Mouse (Mus musculus) left cerebral cortex, adult 2 months (tissue): Measurements from ENCODE around the gene Adcy2. TPM values are rescaled to one million over a fixed set of nuclear protein-coding genes. Genes with fewer than 3 reads are reported as not detected.

Experiments
- DNase-seq, 2 experiments: peaks; one replicate each; pipeline ENCODE4 v3.0.0; 2021 to 2022; ENCODE audit warnings: low spot score in 2 of 2, mixed read lengths in 1 of 2; ENCODE audit errors: extremely low spot score in 1 of 2
- H3K27ac ChIP-seq: fragments of 200-600 bp; 2 replicates; pipeline ENCODE4 v1.8.1; 2022
- H3K4me3 ChIP-seq: fragments of 200-600 bp; 2 replicates; pipeline ENCODE4 v1.8.1; 2022
- CTCF ChIP-seq: fragments of 200-600 bp; IDR thresholded peaks from 2 replicates; pipeline ENCODE4 v1.8.1; 2022; ENCODE audit warnings: antibody characterized with exemption, mild to moderate bottlenecking, moderate library complexity
- intact Hi-C: fragments of 180-260 bp; cut with DNase I; formaldehyde crosslinking; loops from one replicate; pipeline ENCODE4 v1.15.1; 2025
- long read RNA-seq, 2 experiments: library from polyadenylated mRNA; stranded (forward); transcript quantifications; one replicate each; pipeline ENCODE4 v2.0.0; 2021; ENCODE audit warnings: borderline mapping rate in 2 of 2
- total RNA-seq, 2 experiments: library from RNA; stranded (reverse); gene quantifications; 2 replicates each; pipeline ENCODE4 v1.2.3; 2021

Gene Adcy2
- 100 to 1,000 TPM; 130 to 135 TPM for total RNA-seq
- long read RNA-seq, experiment 1, full-length matches to known transcripts: 240 of 299 reads
- long read RNA-seq, experiment 1, partial matches to known transcripts: 14 of 299 reads
- long read RNA-seq, experiment 1, other reads (novel, unspliced or antisense): 45 of 299 reads
- long read RNA-seq, experiment 2, full-length matches to known transcripts: 213 of 271 reads
- long read RNA-seq, experiment 2, partial matches to known transcripts: 19 of 271 reads
- long read RNA-seq, experiment 2, other reads (novel, unspliced or antisense): 39 of 271 reads

DNA sequence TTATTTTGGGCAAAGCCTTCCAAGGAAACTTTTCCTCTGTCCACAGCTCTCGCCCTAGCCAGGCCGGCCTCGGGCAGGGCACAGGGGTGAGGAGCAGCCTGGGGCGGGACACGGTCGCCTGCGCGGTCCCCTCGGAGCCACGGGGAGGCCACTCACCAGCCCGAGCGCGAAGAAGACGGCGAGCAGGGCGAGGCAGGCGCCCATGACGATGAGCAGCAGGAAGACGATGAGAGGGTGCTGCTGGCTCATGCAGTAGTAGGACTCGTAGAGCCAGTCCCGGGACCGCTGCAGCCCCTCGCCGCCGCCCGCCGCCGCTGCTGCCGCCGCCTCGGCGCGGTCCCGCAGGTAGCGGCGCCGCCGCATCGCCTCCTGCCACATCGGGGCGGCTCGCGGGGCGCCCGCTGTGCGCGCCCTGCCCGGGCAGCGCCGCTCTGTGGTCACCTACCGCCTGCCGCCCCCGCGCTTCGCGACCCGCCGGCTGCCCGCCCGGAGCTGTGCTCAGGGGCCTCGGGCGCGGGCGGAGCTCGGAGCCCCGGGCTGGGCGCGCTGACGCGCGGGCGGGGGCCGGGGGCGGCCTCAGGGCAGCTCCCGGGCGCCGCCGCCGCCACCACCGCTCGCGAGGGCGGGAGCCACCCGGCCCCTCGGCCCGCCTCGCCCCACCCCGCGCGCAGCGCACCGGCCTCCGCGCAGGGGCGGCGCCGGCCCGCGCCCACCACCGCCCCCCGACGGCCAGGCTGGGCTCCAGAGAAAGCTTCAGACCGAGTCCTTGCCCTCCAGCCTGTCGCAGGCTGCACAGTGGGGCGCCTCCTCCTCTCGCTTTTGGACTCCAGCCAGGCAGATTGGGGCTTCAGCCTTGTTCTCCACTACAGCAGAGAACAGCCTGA is at the start of gene Adcy2:
Adcy2 (minus strand) TSS at position 624 of the 884 bp plus-strand sequence.
- Histone ChIP-seq H3K4me3 (peak within 1 kb of the TSS; percentile 67), H3K27ac (peak within 1 kb of the TSS; percentile 97)
- peak; percentile 65 to 68 for DNase-seq
- no peak; the same call in none of the 2 replicates for TF ChIP-seq CTCF
- intact Hi-C loops: loop anchor here (5.0 kb wide), 5 partner anchors 67 to 292 kb away; no protein-coding TSS in a partner anchor

- intact Hi-C loops: no loop called here
- TF ChIP-seq CTCF: no peak
- Histone ChIP-seq H3K4me3 (no peak overlapping the region), H3K27ac (peak overlapping the region; percentile 47; the same call in 1 of the 2 replicates)
- no peak for DNase-seq
Observed at GRCm38 (mm10) chr13:69036991-69037597, 37.8 kb upstream of the Adcy2 start.

GRCm38 (mm10) chr13:69034621-69035020 is 35.3 kb upstream of the Adcy2 start:
- DNase-seq: no peak
- H3K4me3 ChIP-seq: no peak overlapping the region
- TF ChIP-seq CTCF: no peak
- intact Hi-C loops: no loop called here
- H3K27ac ChIP-seq: no peak overlapping the region

GRCm38 (mm10) chr13:69033532-69033931 is 34.2 kb upstream of the Adcy2 start:
- H3K4me3 ChIP-seq: no peak overlapping the region
- no peak for TF ChIP-seq CTCF
- no peak for DNase-seq
- intact Hi-C loops: no loop called here
- no peak overlapping the region for H3K27ac ChIP-seq

DNA sequence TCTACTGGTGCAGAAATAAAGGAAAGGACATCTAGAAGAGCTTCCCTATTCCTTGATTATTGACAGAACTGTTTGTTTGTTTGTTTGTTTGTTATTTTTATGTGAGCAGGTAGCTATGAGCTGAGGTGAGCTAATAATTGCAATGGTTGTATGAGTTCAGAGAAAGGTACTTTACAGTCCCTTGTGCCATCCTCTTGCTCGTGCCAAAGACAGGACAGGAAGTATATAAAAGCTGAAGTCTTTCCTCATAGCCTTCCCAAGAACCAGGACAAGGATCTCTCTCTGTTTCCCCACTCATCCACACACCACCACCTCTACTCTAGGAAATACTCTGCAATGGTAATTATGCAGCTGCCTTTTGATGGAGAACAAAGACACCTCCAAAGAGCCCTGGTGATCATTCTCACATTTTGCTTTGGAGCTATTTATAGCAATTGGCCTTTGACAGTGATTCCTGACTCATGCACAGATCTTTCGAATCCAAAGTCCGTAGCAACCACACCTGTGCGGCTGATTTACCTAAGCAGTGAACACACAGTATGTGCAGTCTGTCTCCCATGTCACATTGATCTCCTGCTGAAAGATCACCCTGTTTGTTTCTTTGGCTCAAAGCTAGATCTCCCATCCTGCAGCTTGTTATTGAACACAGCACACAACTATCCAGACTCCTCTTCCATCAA is 29.9 kb upstream of the Adcy2 start:
- Histone ChIP-seq H3K4me3 (no peak overlapping the region), H3K27ac (no peak overlapping the region)
- no peak for DNase-seq
- TF ChIP-seq CTCF: no peak
- intact Hi-C loops: no loop called here

GRCm38 (mm10) chr13:69024964-69025363 is 25.6 kb upstream of the Adcy2 start:
- H3K4me3 ChIP-seq: no peak overlapping the region
- intact Hi-C loops: no loop called here

DNA sequence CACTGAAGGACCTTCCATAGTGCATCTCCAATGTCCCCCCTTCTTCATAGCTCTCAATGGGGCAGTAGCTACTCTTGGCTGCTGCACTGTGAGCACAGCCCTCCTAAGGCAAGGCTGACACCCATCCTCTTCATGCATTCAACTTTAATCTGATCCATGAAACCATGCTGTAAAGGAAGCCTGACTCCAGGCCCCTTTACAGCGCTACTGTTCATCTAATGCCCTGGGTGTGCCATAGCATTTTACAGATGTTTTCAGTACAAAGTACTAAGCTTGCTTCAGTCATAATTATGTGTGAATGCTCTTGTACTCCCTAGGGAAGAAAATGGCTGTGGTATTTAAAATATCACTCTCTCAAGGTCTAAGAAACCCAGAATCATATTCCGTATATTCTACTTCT is 23.9 kb upstream of the Adcy2 start:
- intact Hi-C loops: no loop called here
- no peak overlapping the region for H3K27ac ChIP-seq
- TF ChIP-seq CTCF: no peak
- no peak overlapping the region for H3K4me3 ChIP-seq
- DNase-seq: no peak

More at GRCm38 (mm10) chr13:69024964-69025363, 25.6 kb upstream of the Adcy2 start:
- TF ChIP-seq CTCF: no peak
- H3K27ac ChIP-seq: no peak overlapping the region
- DNase-seq: no peak

GRCm38 (mm10) chr13:69020574-69020973 is 21.2 kb upstream of the Adcy2 start:
- intact Hi-C loops: no loop called here
- no peak for DNase-seq
- no peak for TF ChIP-seq CTCF
- H3K27ac ChIP-seq: no peak overlapping the region
- H3K4me3 ChIP-seq: no peak overlapping the region

DNA sequence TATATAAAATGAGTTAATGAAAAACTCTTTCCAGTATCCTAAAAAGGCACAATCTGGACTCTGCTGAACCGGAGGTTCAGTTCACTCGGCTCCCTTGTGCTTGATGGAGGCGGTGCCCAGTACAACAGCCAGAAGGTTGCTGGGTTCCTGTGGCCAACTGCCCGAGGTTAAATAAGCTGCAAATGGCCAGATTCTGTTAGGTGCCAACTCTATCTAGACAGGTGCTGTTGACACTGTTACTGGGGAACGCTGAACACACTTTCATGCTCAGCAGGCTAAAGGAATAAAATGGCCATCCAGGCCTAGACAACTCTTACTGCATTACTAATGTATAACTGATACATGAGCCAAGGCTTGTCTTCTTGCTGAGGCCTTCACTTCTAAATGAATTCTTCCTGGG is 7.6 kb upstream of the Adcy2 start:
- intact Hi-C loops: loop anchor here (1.0 to 10.0 kb wide), 2 partner anchors 68 to 323 kb away; no protein-coding TSS in a partner anchor
- TF ChIP-seq CTCF: no peak
- Histone ChIP-seq H3K27ac (no peak overlapping the region; the same call in 1 of the 2 replicates), H3K4me3 (no peak overlapping the region)
- no peak for DNase-seq

DNA sequence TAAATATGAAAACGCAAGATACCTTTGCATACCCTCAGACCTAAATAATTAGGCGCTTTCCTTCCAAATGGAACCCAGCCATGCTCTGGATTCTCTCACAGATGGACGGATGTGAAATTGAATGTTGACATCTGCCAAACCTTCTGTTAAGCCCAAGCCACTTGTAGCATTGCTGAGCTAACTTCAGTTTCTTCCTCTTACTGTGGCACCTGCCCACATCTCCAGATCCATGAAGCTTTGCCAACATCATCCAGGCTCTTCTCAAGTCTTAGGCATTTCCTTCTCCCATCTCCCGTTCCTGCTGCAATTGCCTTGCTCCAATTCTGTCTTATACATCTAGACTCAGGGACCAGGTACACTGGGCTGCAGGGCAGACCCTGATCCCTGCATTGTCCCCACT is 6.8 kb upstream of the Adcy2 start:
- TF ChIP-seq CTCF: no peak
- DNase-seq: peak in 1 of 2 experiments; percentile 24
- intact Hi-C loops: loop anchor here (1.0 to 10.0 kb wide), 2 partner anchors 69 to 324 kb away; no protein-coding TSS in a partner anchor

DNA sequence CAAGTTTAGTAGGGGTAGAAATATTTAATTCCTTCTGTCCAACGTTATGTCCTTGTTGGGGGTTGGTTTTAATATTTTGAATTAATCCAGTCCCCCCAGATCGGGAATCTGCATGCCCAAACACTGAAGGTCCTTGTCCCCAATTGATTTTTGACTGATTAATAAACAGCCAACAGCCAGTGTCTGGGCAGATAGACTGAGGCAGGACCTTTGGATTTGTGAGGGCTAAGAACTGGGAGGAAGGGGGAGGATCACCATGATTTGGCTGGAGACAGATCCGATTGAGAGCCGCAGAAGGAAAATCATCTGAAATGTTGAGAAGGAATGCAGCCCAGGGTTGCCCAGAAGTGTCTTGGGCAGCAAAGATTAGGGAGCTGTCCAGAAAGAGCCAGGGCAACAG is 5.1 kb upstream of the Adcy2 start:
- Histone ChIP-seq H3K4me3 (no peak overlapping the region), H3K27ac (no peak overlapping the region)
- TF ChIP-seq CTCF: no peak
- intact Hi-C loops: loop anchor here (5.0 to 10.0 kb wide), 2 partner anchors 70 to 478 kb away; no protein-coding TSS in a partner anchor
- DNase-seq: no peak

More for the DNA sequence above, 6.8 kb upstream of the Adcy2 start:
- Histone ChIP-seq H3K27ac (peak overlapping the region; percentile 18; the same call in 1 of the 2 replicates), H3K4me3 (no peak overlapping the region)
